Mouse (Mus musculus): ENCODE results near the gene Tap2. TPM values are rescaled to one million over a fixed set of nuclear protein-coding genes. Genes with fewer than 3 reads are reported as not detected.
"Not testable (repeated sequence)": the region's sequence is repeated elsewhere in the genome, so short reads cannot be mapped to it uniquely, and the experiment has no call there.

The Tap2 gene
- polyA plus RNA-seq, 1 experiment from 2014 or later: 1.3 TPM

- no peak for ATAC-seq (ENCODE audit: low FRiP score)
- no peak overlapping the region for H3K4me3 ChIP-seq
- H3K27ac ChIP-seq: no peak overlapping the region
- 82% methylated on average over 11 of the region's 11 CpGs for WGBS
- no peaks in the 10 kb centered on the region for H3K36me3 ChIP-seq
- peaks cover 23% of the 10 kb centered on the region for H3K27me3 ChIP-seq
- no peaks in the 10 kb centered on the region for H3K4me1 ChIP-seq
- no peaks in the 10 kb centered on the region for H3K9me3 ChIP-seq (replicated peaks)
- H3K4me2 ChIP-seq (replicated peaks): no peak overlapping the region
- H3K9ac ChIP-seq: no peak overlapping the region
These were observed 15.3 kb downstream of the Tap2 start for GRCm38 (mm10) chr17:34218675-34219074.

- peaks cover 18% of the 10 kb centered on the region for H3K27me3 ChIP-seq
- not testable (repeated sequence) for ATAC-seq (ENCODE audit: low FRiP score); H3K4me3 ChIP-seq; H3K36me3 ChIP-seq; H3K4me2 ChIP-seq (replicated peaks); H3K9me3 ChIP-seq (replicated peaks); H3K4me1 ChIP-seq; H3K27ac ChIP-seq; H3K9ac ChIP-seq
- WGBS: 94% methylated on average over 9 of the region's 11 CpGs
These were observed 15.8 kb downstream of the Tap2 start for GRCm38 (mm10) chr17:34219096-34219495.

GRCm38 (mm10) chr17:34219801-34220200, 16.5 kb downstream of the Tap2 start:
- H3K27me3 ChIP-seq: peaks cover 12% of the 10 kb centered on the region
- not testable (repeated sequence) for H3K27ac ChIP-seq; H3K36me3 ChIP-seq; H3K9ac ChIP-seq; H3K4me1 ChIP-seq; H3K9me3 ChIP-seq (replicated peaks); H3K4me2 ChIP-seq (replicated peaks); ATAC-seq (ENCODE audit: low FRiP score); H3K4me3 ChIP-seq
- WGBS: 94% methylated on average over 5 of the region's 7 CpGs

GRCm38 (mm10) chr17:34220401-34220800, 17.1 kb downstream of the Tap2 start:
- WGBS: no CpG with 5 or more reads among the region's 16 CpGs
- H3K27ac ChIP-seq; H3K4me3 ChIP-seq; H3K9ac ChIP-seq; H3K4me2 ChIP-seq (replicated peaks); ATAC-seq (ENCODE audit: low FRiP score); H3K36me3 ChIP-seq; H3K4me1 ChIP-seq; H3K9me3 ChIP-seq (replicated peaks); H3K27me3 ChIP-seq: not testable (repeated sequence)

- H3K4me1 ChIP-seq: no peaks in the 10 kb centered on the region
- no peak overlapping the region for H3K9ac ChIP-seq
- H3K36me3 ChIP-seq: no peaks in the 10 kb centered on the region
- H3K27ac ChIP-seq: no peak overlapping the region
- H3K4me3 ChIP-seq: no peak overlapping the region
- 90% methylated on average over 3 of the region's 3 CpGs for WGBS
- H3K9me3 ChIP-seq (replicated peaks): peaks cover 11% of the 10 kb centered on the region
- no peaks in the 10 kb centered on the region for H3K27me3 ChIP-seq
- H3K4me2 ChIP-seq (replicated peaks): no peak overlapping the region
- ATAC-seq (ENCODE audit: low FRiP score): no peak
These were observed 21.5 kb downstream of the Tap2 start for GRCm38 (mm10) chr17:34224816-34225215.

- Histone ChIP-seq H3K4me3 (no peak overlapping the region), H3K9ac (no peak overlapping the region), H3K36me3 (no peaks in the 10 kb centered on the region), H3K4me2 (replicated peaks) (no peak overlapping the region), H3K27me3 (no peaks in the 10 kb centered on the region), H3K9me3 (replicated peaks) (peaks cover 11% of the 10 kb centered on the region), H3K4me1 (no peaks in the 10 kb centered on the region), H3K27ac (no peak overlapping the region)
- WGBS: 96% methylated on average over 8 of the region's 8 CpGs
- no peak for ATAC-seq (ENCODE audit: low FRiP score)
These were observed 22.1 kb downstream of the Tap2 start for GRCm38 (mm10) chr17:34225426-34225825.

- H3K9ac ChIP-seq; H3K36me3 ChIP-seq; H3K4me2 ChIP-seq (replicated peaks); H3K27ac ChIP-seq; ATAC-seq (ENCODE audit: low FRiP score); H3K27me3 ChIP-seq; H3K4me3 ChIP-seq; H3K4me1 ChIP-seq: not testable (repeated sequence)
- peaks cover 11% of the 10 kb centered on the region for H3K9me3 ChIP-seq (replicated peaks)
- WGBS: 94% methylated on average over 14 of the region's 23 CpGs
These were observed 22.6 kb downstream of the Tap2 start for GRCm38 (mm10) chr17:34225911-34226310.

- not testable (repeated sequence) for ATAC-seq (ENCODE audit: low FRiP score)
- WGBS: 95% methylated on average over 9 of the region's 9 CpGs
These were observed 27.6 kb downstream of the Tap2 start for GRCm38 (mm10) chr17:34230971-34231370.

GRCm38 (mm10) chr17:34232021-34232420, 28.7 kb downstream of the Tap2 start:
- WGBS: 78% methylated on average over 6 of the region's 7 CpGs
- ATAC-seq (ENCODE audit: low FRiP score); H3K4me3 ChIP-seq; H3K4me1 ChIP-seq; H3K9ac ChIP-seq; H3K4me2 ChIP-seq (replicated peaks); H3K9me3 ChIP-seq (replicated peaks); H3K36me3 ChIP-seq; H3K27me3 ChIP-seq; H3K27ac ChIP-seq: not testable (repeated sequence)

More at GRCm38 (mm10) chr17:34230971-34231370, 27.6 kb downstream of the Tap2 start:
- not testable (repeated sequence) for H3K4me1 ChIP-seq; H3K9me3 ChIP-seq (replicated peaks); H3K27ac ChIP-seq; H3K36me3 ChIP-seq; H3K4me2 ChIP-seq (replicated peaks); H3K9ac ChIP-seq; H3K27me3 ChIP-seq; H3K4me3 ChIP-seq

GRCm38 (mm10) chr17:34234926-34235325, 31.6 kb downstream of the Tap2 start:
- Histone ChIP-seq H3K9me3 (replicated peaks) (no peaks in the 10 kb centered on the region), H3K4me1 (no peaks in the 10 kb centered on the region), H3K27ac (no peak overlapping the region), H3K9ac (no peak overlapping the region), H3K27me3 (no peaks in the 10 kb centered on the region), H3K36me3 (no peaks in the 10 kb centered on the region), H3K4me2 (replicated peaks) (no peak overlapping the region), H3K4me3 (no peak overlapping the region)
- peak; percentile 56; the same call in 1 of the 2 replicates for ATAC-seq (ENCODE audit: low FRiP score)
- 50% methylated on average over 9 of the region's 9 CpGs for WGBS

GRCm38 (mm10) chr17:34236691-34237090, 33.4 kb downstream of the Tap2 start:
- Histone ChIP-seq H3K27ac (no peak overlapping the region), H3K4me3 (no peak overlapping the region), H3K4me1 (no peaks in the 10 kb centered on the region), H3K36me3 (no peaks in the 10 kb centered on the region), H3K9me3 (replicated peaks) (no peaks in the 10 kb centered on the region), H3K9ac (no peak overlapping the region), H3K4me2 (replicated peaks) (no peak overlapping the region), H3K27me3 (no peaks in the 10 kb centered on the region)
- no peak for ATAC-seq (ENCODE audit: low FRiP score)
- WGBS: 89% methylated on average over 5 of the region's 5 CpGs

- Histone ChIP-seq H3K4me1 (no peaks in the 10 kb centered on the region), H3K4me3 (no peak overlapping the region), H3K4me2 (replicated peaks) (no peak overlapping the region), H3K27ac (no peak overlapping the region), H3K27me3 (no peaks in the 10 kb centered on the region), H3K9ac (no peak overlapping the region), H3K36me3 (no peaks in the 10 kb centered on the region), H3K9me3 (replicated peaks) (peaks cover 5% of the 10 kb centered on the region; the same call in 1 of the 2 replicates)
- WGBS: 72% methylated on average over 3 of the region's 3 CpGs
- ATAC-seq (ENCODE audit: low FRiP score): no peak
These were observed 34.4 kb downstream of the Tap2 start for GRCm38 (mm10) chr17:34237741-34238140.

GRCm38 (mm10) chr17:34238706-34239105, 35.4 kb downstream of the Tap2 start, which contains the start of gene H2-Ob:
Gene H2-Ob, plus strand, starts transcription at chr17:34238903.
- Histone ChIP-seq H3K9ac (no peak within 1 kb of the TSS), H3K4me2 (replicated peaks) (no peak within 1 kb of the TSS), H3K9me3 (replicated peaks) (peaks cover 5% of the 10 kb centered on the region; the same call in 1 of the 2 replicates), H3K27me3 (no peaks in the 10 kb centered on the region), H3K36me3 (no peaks in the 10 kb centered on the region), H3K4me3 (no peak within 1 kb of the TSS), H3K27ac (no peak within 1 kb of the TSS), H3K4me1 (no peaks in the 10 kb centered on the region)
- no peak for ATAC-seq (ENCODE audit: low FRiP score)
- WGBS: 63% methylated on average over 3 of the region's 3 CpGs
